9 mouse cellular contexts compared by ENCODE assay signal in the genomic region with DNA sequence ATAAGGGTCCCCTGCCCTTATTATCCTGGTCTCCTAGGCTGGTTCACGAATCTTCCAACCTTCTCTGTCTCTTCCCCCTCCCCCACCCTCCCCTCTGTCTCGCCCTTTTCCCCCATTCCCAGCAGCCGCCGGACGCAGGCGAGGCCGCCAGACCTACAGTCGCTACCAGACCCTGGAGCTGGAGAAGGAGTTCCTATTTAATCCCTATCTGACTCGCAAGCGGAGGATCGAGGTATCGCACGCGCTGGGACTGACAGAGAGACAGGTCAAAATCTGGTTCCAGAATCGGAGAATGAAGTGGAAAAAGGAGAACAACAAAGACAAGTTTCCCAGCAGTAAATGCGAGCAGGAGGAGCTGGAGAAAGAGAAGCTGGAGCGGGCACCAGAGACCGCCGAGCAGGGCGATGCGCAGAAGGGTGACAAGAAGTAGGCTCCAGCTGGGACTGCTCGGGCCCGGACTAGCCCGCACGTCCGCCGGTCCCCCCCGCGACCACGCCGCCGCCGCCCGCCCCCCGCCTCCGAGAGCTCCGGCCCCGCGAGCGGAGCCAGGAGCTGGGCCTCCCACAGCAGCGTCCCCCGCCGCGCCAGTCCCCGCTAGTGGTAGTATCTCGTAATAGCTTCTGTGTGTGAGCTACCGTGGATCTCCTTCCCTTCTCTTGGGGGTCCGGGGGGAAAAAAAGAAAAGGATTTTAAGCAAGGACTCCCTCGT. TPM values are rescaled to one million over a fixed set of nuclear protein-coding genes. Genes with fewer than 3 reads are reported as not detected.
DNase-seq lines count a peak whose midpoint lies in the region; ATAC-seq and TF ChIP-seq lines count a peak whose summit lies in the region.
"Had no signal": no experiment of that assay in that cellular context is flagged by ENCODE, and none has a peak within 500 bp of the region (broad histone marks: within the 10 kb centered on the region; RNA-seq: fewer than 3 reads in every experiment).

No protein-coding gene starts in this region.

- H3K4me1 ChIP-seq in CH12.LX (ENCODE audit: control insufficient read depth in 1 of 2, insufficient read depth in 2 of 2), result peaks cover 3 to 8% of the 10 kb centered on the region in 2 experiments; a peak in 3 of 4 replicates
- H3K4me1 ChIP-seq in midbrain, postnatal 0 days (ENCODE audit: insufficient read depth, low read length), result no peaks in the 10 kb centered on the region

- intact Hi-C loops in gastrocnemius, adult 2 months (cut with DNase I), result loop anchor here (1.0 kb wide), 1 partner anchor 9 kb away; no protein-coding TSS in a partner anchor
- intact Hi-C loops in gastrocnemius, postnatal 36 days (cut with DNase I), result loop anchor here (5.0 kb wide), 1 partner anchor 578 kb away; no protein-coding TSS in a partner anchor

- peaks cover 96% of the 10 kb centered on the region for H3K27me3 ChIP-seq in CH12.LX (replicated peaks)
- peaks cover 84% of the 10 kb centered on the region for H3K27me3 ChIP-seq in midbrain, postnatal 0 days (ENCODE audit: insufficient read depth, low read length)

- peak overlapping the region; percentile 91 for H3K4me2 ChIP-seq in CH12.LX (ENCODE audit: insufficient read depth, low read depth, poor library complexity, severe bottlenecking)
- peak overlapping the region; percentile 43 for H3K4me2 ChIP-seq in midbrain, postnatal 0 days (ENCODE audit: low read depth, low read length, poor library complexity, severe bottlenecking)

- DNase-seq in gastrocnemius, adult 2 months, result peak; percentile 53
- no peak for DNase-seq in gastrocnemius, postnatal 36 days
- DNase-seq in CH12.LX (ENCODE audit: extremely low read depth), result no peak
- DNase-seq in kidney, postnatal 4 days, result peak; percentile 81 to 89
- DNase-seq in midbrain, postnatal 0 days (ENCODE audit: low spot score), result peak; percentile 39
- no peak for DNase-seq in left cerebral cortex, adult 8-10 months (ENCODE audit: low spot score in 2 of 2)
- DNase-seq in cerebellum, postnatal 10 days, result no peak

- ATAC-seq in granulocyte monocyte progenitor cell, adult 5-6 weeks (replicated peaks; ENCODE audit: poor library complexity, severe bottlenecking), result peak; percentile 41; the same call in 1 of the 2 replicates
- no peak for ATAC-seq in midbrain, postnatal 0 days (ENCODE audit: low FRiP score)

- in situ Hi-C loops in CH12.LX (cut with MboI; ENCODE audit: low pct_ligation_motif_present, low pct_unique_long_range_greater_than_20kb, low sequenced_read_pairs), result no loop called here

- peaks cover 16% of the 10 kb centered on the region for H3K9me3 ChIP-seq in CH12.LX (replicated peaks; ENCODE audit: low read length)
- H3K9me3 ChIP-seq in midbrain, postnatal 0 days (ENCODE audit: low read length), result no peaks in the 10 kb centered on the region

- TF ChIP-seq POLR2A in CH12.LX (IDR thresholded peaks at IDR 0.05; ENCODE audit: low read depth, low read length), result no peak

- H3K36me3 ChIP-seq in CH12.LX (replicated peaks in 1 of 2; ENCODE audit: control insufficient read depth in 1 of 2, insufficient read depth in 1 of 2, low read length in 1 of 2), result no peaks in the 10 kb centered on the region
- H3K36me3 ChIP-seq in midbrain, postnatal 0 days (ENCODE audit: insufficient read depth, low read length), result no peaks in the 10 kb centered on the region

- H3K9ac ChIP-seq in CH12.LX (ENCODE audit: insufficient read depth, low read depth), result peak overlapping the region; percentile 30
- H3K9ac ChIP-seq in midbrain, postnatal 0 days (replicated peaks; ENCODE audit: low read length, poor library complexity, severe bottlenecking), result no peak overlapping the region

- no peaks in the 10 kb centered on the region for H3K79me2 ChIP-seq in CH12.LX (replicated peaks; ENCODE audit: control insufficient read depth, extremely low read depth, insufficient read depth, poor library complexity, severe bottlenecking)

- dilution Hi-C loops in CH12.LX (cut with MboI; ENCODE audit: extremely low pct_ligation_motif_present, extremely low pct_unique_long_range_greater_than_20kb, low sequenced_read_pairs), result no loop called here

- WGBS in midbrain, postnatal 0 days, result under 1% methylated on average over 48 of the region's 49 CpGs

- peak overlapping the region; percentile 89 for H3K27ac ChIP-seq in gastrocnemius, adult 2 months
- no peak overlapping the region for H3K27ac ChIP-seq in CH12.LX (ENCODE audit: insufficient read depth, low read depth)
- H3K27ac ChIP-seq in midbrain, postnatal 0 days (ENCODE audit: low read depth, low read length), result no peak overlapping the region

- peak overlapping the region; percentile 73 for H3K4me3 ChIP-seq in gastrocnemius, adult 2 months
- H3K4me3 ChIP-seq in CH12.LX (replicated peaks in 1 of 3; ENCODE audit: low read depth in 2 of 3, low read length in 2 of 3, poor library complexity in 1 of 3), result peak overlapping the region; percentile 16 to 50 (median 18)
- peak overlapping the region; percentile 17; the same call in 1 of the 2 replicates for H3K4me3 ChIP-seq in midbrain, postnatal 0 days (ENCODE audit: low read depth, low read length)

- TF ChIP-seq EP300 in CH12.LX (IDR thresholded peaks at IDR 0.05; ENCODE audit: low read length), result no peak

- no peak for TF ChIP-seq RAD21 in CH12.LX (IDR thresholded peaks at IDR 0.05; ENCODE audit: low read depth, low read length)

- peak; percentile 26; the same call in 1 of the 2 replicates for TF ChIP-seq CTCF in gastrocnemius, adult 2 months (IDR thresholded peaks at IDR 0.05)
- peak in 1 of 2 experiments; percentile 36; a peak in 2 of 4 replicates for TF ChIP-seq CTCF in CH12.LX (conservative IDR thresholded peaks at IDR 0.05 in 1 of 2, IDR thresholded peaks at IDR 0.05 in 1 of 2; ENCODE audit: low read depth in 2 of 2, low read length in 2 of 2)
- TF ChIP-seq CTCF in midbrain, postnatal 0 days (IDR thresholded peaks at IDR 0.05), result no peak

TF ChIP-seq in CH12.LX, 34 proteins besides CTCF, POLR2A, EP300 and RAD21 (continues in another document):
- 0 out of 2 replicates have a peak, but pooled peaks have one; percentile 8 for TF ChIP-seq SMC3 (IDR thresholded peaks at IDR 0.05; ENCODE audit: low read depth, low read length)
- no peak for TF ChIP-seq ZMIZ1 (IDR thresholded peaks at IDR 0.05; ENCODE audit: low read depth, low read length)
- TF ChIP-seq RCOR1 (conservative IDR thresholded peaks at IDR 0.05; ENCODE audit: low read depth, low read length), result no peak

RNA-seq across cellular contexts. Expression of a gene that starts 2.2 kb away (rescaled TPM):
- total RNA-seq in gastrocnemius, adult 2 months (2021), result under 1 TPM; 0.47 to 0.56 TPM
- under 1 TPM; 0.39 to 0.41 TPM for total RNA-seq in gastrocnemius, postnatal 36 days (2021)
- not detected in 2 replicates for total RNA-seq in CH12.LX (2012; rRNA removed)
- not detected in 2 replicates for total RNA-seq in CH12.LX (2014; rRNA removed)
- polyA plus RNA-seq in CH12.LX (2012; ENCODE audit: insufficient read length, low read depth), result not detected in 2 replicates
- not detected in 2 replicates for total RNA-seq in granulocyte monocyte progenitor cell, adult 5-6 weeks (2014; fragmentation: Nextera tagmentation)
- total RNA-seq in granulocyte monocyte progenitor cell, adult 5-6 weeks (2017), result not detected in 2 replicates
- total RNA-seq in midbrain, postnatal 0 days (2014; rRNA removed), result 0.19 TPM in 1 of 2 replicates, not detected in the other
- polyA plus RNA-seq in midbrain, postnatal 0 days (2015; fragmentation: Nextera tagmentation; extraction: Ambion mirVana), result not detected in 2 replicates
- not detected for total RNA-seq in left cerebral cortex, adult 8-10 months (2022)
- total RNA-seq: heart, adult 18-20 months had no signal

RNA-seq across cellular contexts. Expression of a gene that starts 2.5 kb away (rescaled TPM):
- total RNA-seq in gastrocnemius, adult 2 months (2021), result under 1 TPM; 0.14 to 0.23 TPM
- under 1 TPM; 0.15 TPM for total RNA-seq in gastrocnemius, postnatal 36 days (2021)
- total RNA-seq in CH12.LX (2012; rRNA removed) (not detected in 2 replicates), CH12.LX (2014; rRNA removed) (not detected in 2 replicates)
- not detected in 2 replicates for polyA plus RNA-seq in CH12.LX (2012; ENCODE audit: insufficient read length, low read depth)
- not detected in 2 replicates for total RNA-seq in granulocyte monocyte progenitor cell, adult 5-6 weeks (2014; fragmentation: Nextera tagmentation)
- total RNA-seq in granulocyte monocyte progenitor cell, adult 5-6 weeks (2017), result not detected in 2 replicates
- total RNA-seq in midbrain, postnatal 0 days (2014; rRNA removed), result 3.4 TPM in 1 of 2 replicates, not detected in the other
- polyA plus RNA-seq in midbrain, postnatal 0 days (2015; fragmentation: Nextera tagmentation; extraction: Ambion mirVana), result not detected in 2 replicates
- not detected for total RNA-seq in left cerebral cortex, adult 8-10 months (2022)
- total RNA-seq: heart, adult 18-20 months had no signal

RNA-seq across cellular contexts. Expression of a gene that starts 8.1 kb away (rescaled TPM):
- under 1 TPM; 0.56 to 0.64 TPM for total RNA-seq in gastrocnemius, adult 2 months (2021)
- under 1 TPM; 0.38 to 0.54 TPM for total RNA-seq in gastrocnemius, postnatal 36 days (2021)
- 0.34 and 1.1 TPM in 2 replicates for total RNA-seq in CH12.LX (2012; rRNA removed)
- total RNA-seq in CH12.LX (2014; rRNA removed), result 0.12 TPM in 1 of 2 replicates, not detected in the other
- polyA plus RNA-seq in CH12.LX (2012; ENCODE audit: insufficient read length, low read depth), result 0.31 and 0.53 TPM in 2 replicates
- total RNA-seq in granulocyte monocyte progenitor cell, adult 5-6 weeks (2014; fragmentation: Nextera tagmentation), result not detected in 2 replicates
- total RNA-seq in granulocyte monocyte progenitor cell, adult 5-6 weeks (2017), result not detected in 2 replicates
- total RNA-seq in midbrain, postnatal 0 days (2014; rRNA removed), result 0.22 TPM in 1 of 2 replicates, not detected in the other
- polyA plus RNA-seq in midbrain, postnatal 0 days (2015; fragmentation: Nextera tagmentation; extraction: Ambion mirVana), result not detected in 2 replicates
- total RNA-seq in left cerebral cortex, adult 8-10 months (2022), result not detected
- total RNA-seq: heart, adult 18-20 months had no signal

RNA-seq across cellular contexts. Expression of a gene that starts 12.9 kb away (rescaled TPM):
- under 1 TPM in 1 of 2 experiments, not detected in 1; 0.14 TPM for total RNA-seq in gastrocnemius, adult 2 months (2021)
- under 1 TPM in 1 of 2 experiments, not detected in 1; 0.10 TPM for total RNA-seq in gastrocnemius, postnatal 36 days (2021)
- total RNA-seq in CH12.LX (2012; rRNA removed) (not detected in 2 replicates), CH12.LX (2014; rRNA removed) (not detected in 2 replicates)
- not detected in 2 replicates for polyA plus RNA-seq in CH12.LX (2012; ENCODE audit: insufficient read length, low read depth)
- not detected in 2 replicates for total RNA-seq in granulocyte monocyte progenitor cell, adult 5-6 weeks (2014; fragmentation: Nextera tagmentation)
- not detected in 2 replicates for total RNA-seq in granulocyte monocyte progenitor cell, adult 5-6 weeks (2017)
- not detected in 2 replicates for total RNA-seq in midbrain, postnatal 0 days (2014; rRNA removed)
- not detected in 2 replicates for polyA plus RNA-seq in midbrain, postnatal 0 days (2015; fragmentation: Nextera tagmentation; extraction: Ambion mirVana)
- total RNA-seq in left cerebral cortex, adult 8-10 months (2022), result under 1 TPM in 1 of 4 experiments, not detected in 3; 0.16 TPM
- total RNA-seq: heart, adult 18-20 months had no signal

RNA-seq across cellular contexts. Expression of a gene that starts 18.9 kb away (rescaled TPM):
- total RNA-seq in gastrocnemius, adult 2 months (2021), result under 1 TPM; 0.26 to 0.28 TPM
- total RNA-seq in gastrocnemius, postnatal 36 days (2021), result under 1 TPM; 0.52 to 0.61 TPM
- total RNA-seq in CH12.LX (2012; rRNA removed), result 0.04 and 0.08 TPM in 2 replicates
- not detected in 2 replicates for total RNA-seq in CH12.LX (2014; rRNA removed)
- polyA plus RNA-seq in CH12.LX (2012; ENCODE audit: insufficient read length, low read depth), result 0.13 TPM in 1 of 2 replicates, not detected in the other
- total RNA-seq in granulocyte monocyte progenitor cell, adult 5-6 weeks (2014; fragmentation: Nextera tagmentation), result not detected in 2 replicates
- total RNA-seq in granulocyte monocyte progenitor cell, adult 5-6 weeks (2017), result 0.05 TPM in 1 of 2 replicates, not detected in the other
- total RNA-seq in midbrain, postnatal 0 days (2014; rRNA removed), result 1.5 TPM in 1 of 2 replicates, not detected in the other
- polyA plus RNA-seq in midbrain, postnatal 0 days (2015; fragmentation: Nextera tagmentation; extraction: Ambion mirVana), result not detected in 2 replicates
- total RNA-seq in left cerebral cortex, adult 8-10 months (2022), result not detected

Comparison
In these comparisons a context has a peak if more than half of its experiments do, and no peak if none do; other contexts are left out.
1. DNase-seq: peak in gastrocnemius, adult 2 months (single experiment), kidney, postnatal 4 days (2 of 2) and midbrain, postnatal 0 days (single experiment); none in gastrocnemius, postnatal 36 days (0 of 2), CH12.LX (single experiment), left cerebral cortex, adult 8-10 months (0 of 2) and cerebellum, postnatal 10 days (0 of 2).
2. H3K4me3 ChIP-seq: peak in every context shown above with its lines; median percentile 73 in gastrocnemius, adult 2 months; 18 in CH12.LX; 17 in midbrain, postnatal 0 days.